In the genomic region with DNA sequence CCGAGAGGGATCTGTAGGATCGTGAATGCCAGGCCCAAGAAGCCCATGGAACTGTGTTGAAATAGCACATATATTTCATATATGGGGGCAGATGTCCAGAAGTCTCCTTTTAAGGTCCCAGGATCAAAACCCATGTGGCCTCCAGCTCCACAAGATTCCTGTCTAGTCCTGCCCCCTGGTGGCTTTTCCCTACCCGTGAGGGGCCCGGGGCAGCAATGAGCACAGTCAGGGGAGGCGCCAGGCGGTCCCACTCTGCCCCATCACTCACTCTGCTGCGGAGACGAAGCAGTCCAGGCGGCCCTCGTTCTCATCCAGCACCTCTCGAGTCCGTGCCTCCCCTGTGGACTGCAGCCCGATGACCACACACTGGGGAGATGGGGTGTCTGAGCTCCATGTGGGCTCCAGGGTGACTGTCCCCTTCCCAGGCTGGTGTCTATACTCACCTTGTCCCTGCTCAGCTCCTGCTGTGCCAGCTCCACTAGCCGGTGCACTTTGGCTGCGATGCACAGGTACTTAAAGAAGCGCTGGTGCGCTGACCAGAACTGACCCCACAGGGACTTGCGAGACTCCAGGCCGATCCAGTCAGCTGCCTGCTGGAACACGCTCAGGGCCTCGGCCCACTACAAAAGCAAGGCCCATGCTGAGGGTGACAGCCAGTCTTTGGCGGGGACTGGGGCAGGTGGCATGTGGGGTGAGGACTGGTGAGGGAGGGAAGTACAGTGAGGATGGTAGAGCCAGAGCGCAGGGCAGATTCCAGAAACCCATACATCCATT, we compare ENCODE assay signal across 14 mouse cellular contexts. TPM values are rescaled to one million over a fixed set of nuclear protein-coding genes. Genes with fewer than 3 reads are reported as not detected.
A peak's percentile ranks its signal among the peaks of the same experiment; 100 is the strongest.
DNase-seq lines count a peak whose midpoint lies in the region; ATAC-seq and TF ChIP-seq lines count a peak whose summit lies in the region.
"Had no signal": no experiment of that assay in that cellular context is flagged by ENCODE, and none has a peak within 500 bp of the region (broad histone marks: within the 10 kb centered on the region; RNA-seq: fewer than 3 reads in every experiment).

No protein-coding gene starts in this region.

- 97% methylated on average over 23 of the region's 23 CpGs for WGBS in thymus, adult 2 months

- no peak for TF ChIP-seq POLR2A in thymus, adult 2 months (IDR thresholded peaks at IDR 0.05; ENCODE audit: control insufficient read depth, extremely low read depth, insufficient read depth, low read length, poor library complexity)

- peak overlapping the region; percentile 46; the same call in 1 of the 2 replicates for H3K27ac ChIP-seq in layer of hippocampus, adult 2 months
- no peak overlapping the region for H3K27ac ChIP-seq in thymus, adult 2 months (ENCODE audit: control insufficient read depth, insufficient read depth, low read length)
- H3K27ac ChIP-seq: lung, embryonic 15.5 days; neural tube, embryonic 12.5 days had no signal

- no peak overlapping the region for H3K4me3 ChIP-seq in layer of hippocampus, adult 2 months
- H3K4me3 ChIP-seq in thymus, adult 2 months (ENCODE audit: control insufficient read depth, insufficient read depth, low read length) = no peak overlapping the region
- H3K4me3 ChIP-seq: forebrain, embryonic 12.5 days; lung, embryonic 15.5 days; neural tube, embryonic 12.5 days had no signal

- peak; percentile 52 for DNase-seq in CD4-positive, CD25-positive, alpha-beta regulatory T cell, adult 2 months (ENCODE audit: low read depth, low spot score)
- no peak for DNase-seq in layer of hippocampus, adult 2 months (ENCODE audit: low spot score in 2 of 2)
- no peak for DNase-seq in layer of hippocampus, adult 8-10 months (ENCODE audit: low spot score in 2 of 2)
- peak; percentile 40 for DNase-seq in thymus, adult 2 months
- no peak for DNase-seq in thymus, adult 18-20 months
- DNase-seq in layer of hippocampus, postnatal 10 days (ENCODE audit: low spot score in 2 of 2) = no peak
- no peak for DNase-seq in lung, postnatal 36 days
- DNase-seq: embryo, embryonic 11 days; gastrocnemius, postnatal 10 days had no signal

- no peak for ATAC-seq in CD4-positive, CD25-positive, alpha-beta regulatory T cell, adult 4 months
- ATAC-seq: Patski had no signal

- peaks cover 32% of the 10 kb centered on the region for H3K36me3 ChIP-seq in thymus, adult 2 months (ENCODE audit: control insufficient read depth, insufficient read depth, low read length)

- no peaks in the 10 kb centered on the region for H3K4me1 ChIP-seq in thymus, adult 2 months (replicated peaks; ENCODE audit: control insufficient read depth, insufficient read depth, low read length)
- H3K4me1 ChIP-seq: forebrain, embryonic 12.5 days; lung, embryonic 15.5 days; neural tube, embryonic 12.5 days had no signal

- TF ChIP-seq CTCF in layer of hippocampus, adult 2 months (conservative IDR thresholded peaks at IDR 0.05) = peak; percentile 38
- TF ChIP-seq CTCF in thymus, adult 2 months (IDR thresholded peaks at IDR 0.05; ENCODE audit: borderline replicate concordance, control insufficient read depth, extremely low read depth, insufficient read depth, low read length, poor library complexity) = no peak

- no peaks in the 10 kb centered on the region for H3K27me3 ChIP-seq in thymus, adult 2 months (ENCODE audit: control insufficient read depth, insufficient read depth, low read length)
- H3K27me3 ChIP-seq: forebrain, embryonic 12.5 days; lung, embryonic 15.5 days; neural tube, embryonic 12.5 days; Patski had no signal

RNA-seq across cellular contexts. Expression of a gene that starts 17.1 kb away (rescaled TPM):
- 100 to 1,000 TPM; 450 to 480 TPM for polyA plus RNA-seq in CD4-positive, CD25-positive, alpha-beta regulatory T cell, adult 4 months (2017; shearing (Covaris generic))
- 100 to 1,000 TPM; 440 to 464 TPM for total RNA-seq in layer of hippocampus, adult 2 months (2021)
- total RNA-seq in layer of hippocampus, adult 8-10 months (2022) = 100 to 1,000 TPM; 433 to 528 (median 468) TPM
- polyA plus RNA-seq in thymus, adult 2 months (2012; rRNA removed) = 517 and 598 TPM in 2 replicates
- 100 to 1,000 TPM; 408 to 448 TPM for total RNA-seq in layer of hippocampus, postnatal 10 days (2021)

RNA-seq across cellular contexts. Expression of a gene that starts 24.5 kb away (rescaled TPM):
- polyA plus RNA-seq in CD4-positive, CD25-positive, alpha-beta regulatory T cell, adult 4 months (2017; shearing (Covaris generic)) = 100 to 1,000 TPM; 194 to 220 TPM
- 10 to 100 TPM; 77.8 to 79.1 TPM for total RNA-seq in layer of hippocampus, adult 2 months (2021)
- 10 to 100 TPM; 64.2 to 86.7 (median 75.4) TPM for total RNA-seq in layer of hippocampus, adult 8-10 months (2022)
- polyA plus RNA-seq in thymus, adult 2 months (2012; rRNA removed) = 211 and 226 TPM in 2 replicates
- 10 to 100 TPM; 66.9 to 76.7 TPM for total RNA-seq in layer of hippocampus, postnatal 10 days (2021)

RNA-seq across cellular contexts. Expression of a gene that starts 41.3 kb away (rescaled TPM):
- 10 to 100 TPM; 28.4 to 54.8 TPM for polyA plus RNA-seq in CD4-positive, CD25-positive, alpha-beta regulatory T cell, adult 4 months (2017; shearing (Covaris generic))
- total RNA-seq in layer of hippocampus, adult 2 months (2021) = 10 to 100 TPM; 22.4 to 23.4 TPM
- total RNA-seq in layer of hippocampus, adult 8-10 months (2022) = 10 to 100 TPM; 19.9 to 52.8 (median 29.8) TPM
- polyA plus RNA-seq in thymus, adult 2 months (2012; rRNA removed) = 127 and 138 TPM in 2 replicates
- total RNA-seq in layer of hippocampus, postnatal 10 days (2021) = 10 to 100 TPM; 19.7 to 23.9 TPM

RNA-seq across cellular contexts. Expression of a gene that starts 47.6 kb away (rescaled TPM):
- polyA plus RNA-seq in CD4-positive, CD25-positive, alpha-beta regulatory T cell, adult 4 months (2017; shearing (Covaris generic)) = 100 to 1,000 TPM; 233 to 369 TPM
- 1 to 10 TPM; 3.7 to 4.4 TPM for total RNA-seq in layer of hippocampus, adult 2 months (2021)
- 10 to 100 TPM in 2 of 4 experiments, 1 to 10 TPM in 2; 2.8 to 14.1 (median 8.2) TPM for total RNA-seq in layer of hippocampus, adult 8-10 months (2022)
- 1,362 and 1,504 TPM in 2 replicates for polyA plus RNA-seq in thymus, adult 2 months (2012; rRNA removed)
- 1 to 10 TPM; 3.3 to 3.8 TPM for total RNA-seq in layer of hippocampus, postnatal 10 days (2021)

RNA-seq across cellular contexts. Expression of a gene that starts 51.5 kb away (rescaled TPM):
- polyA plus RNA-seq in CD4-positive, CD25-positive, alpha-beta regulatory T cell, adult 4 months (2017; shearing (Covaris generic)) = 10 to 100 TPM; 19.2 to 30.7 TPM
- total RNA-seq in layer of hippocampus, adult 2 months (2021) = 10 to 100 TPM; 96.8 to 97.7 TPM
- 100 to 1,000 TPM in 1 of 4 experiments, 10 to 100 TPM in 3; 94.2 to 111 (median 96.5) TPM for total RNA-seq in layer of hippocampus, adult 8-10 months (2022)
- 265 and 270 TPM in 2 replicates for polyA plus RNA-seq in thymus, adult 2 months (2012; rRNA removed)
- 10 to 100 TPM; 77.1 to 88.3 TPM for total RNA-seq in layer of hippocampus, postnatal 10 days (2021)

Comparison
In these comparisons a context has a peak if more than half of its experiments do, and no peak if none do; other contexts are left out.
1. DNase-seq: peak in CD4-positive, CD25-positive, alpha-beta regulatory T cell, adult 2 months (single experiment) and thymus, adult 2 months (single experiment); none in layer of hippocampus, adult 2 months (0 of 2), layer of hippocampus, adult 8-10 months (0 of 2), thymus, adult 18-20 months (0 of 2), layer of hippocampus, postnatal 10 days (0 of 2) and lung, postnatal 36 days (single experiment).